Mouse (Mus musculus) testis, adult 2 months (tissue): Measurements from ENCODE around the gene Cntn6. TPM values are rescaled to one million over a fixed set of nuclear protein-coding genes. Genes with fewer than 3 reads are reported as not detected.

Experiments
- H3K27ac ChIP-seq: fragments of 200-500 bp; 2 replicates; pipeline ENCODE4 v1.5.1; 2012; ENCODE audit warnings: low read depth, low read length; ENCODE audit not compliant: control insufficient read depth, insufficient read depth
- H3K27me3 ChIP-seq: fragments of 200-500 bp; 2 replicates; pipeline ENCODE4 v1.6.1; 2012; ENCODE audit warnings: mild to moderate bottlenecking, low read length, moderate library complexity; ENCODE audit not compliant: control insufficient read depth, insufficient read depth
- H3K36me3 ChIP-seq: fragments of 200-500 bp; 2 replicates; pipeline ENCODE4 v1.6.1; 2012; ENCODE audit warnings: mild to moderate bottlenecking, low read length; ENCODE audit not compliant: control insufficient read depth, insufficient read depth
- H3K4me1 ChIP-seq: fragments of 200-500 bp; 2 replicates; pipeline ENCODE4 v1.6.1; 2012; ENCODE audit warnings: low read length; ENCODE audit not compliant: control insufficient read depth, insufficient read depth
- H3K4me3 ChIP-seq: fragments of 200-500 bp; 2 replicates; pipeline ENCODE4 v1.5.1; 2012; ENCODE audit warnings: low read depth, mild to moderate bottlenecking, low read length, moderate library complexity, mixed read lengths; ENCODE audit not compliant: control insufficient read depth
- CTCF ChIP-seq: fragments of 200-500 bp; IDR thresholded peaks from 2 replicates; pipeline ENCODE4 v1.5.1; 2012; ENCODE audit warnings: low read depth, mild to moderate bottlenecking, inconsistent platforms, low read length, moderate library complexity; ENCODE audit not compliant: control insufficient read depth, insufficient read depth, insufficient replicate concordance
- POLR2A ChIP-seq: fragments of 200-500 bp; IDR thresholded peaks from 2 replicates; pipeline ENCODE4 v1.6.1; 2012; ENCODE audit warnings: low read depth, mild to moderate bottlenecking, inconsistent platforms, low read length, moderate library complexity; ENCODE audit not compliant: control insufficient read depth
- polyA plus RNA-seq: library from polyadenylated mRNA; depleted of rRNA; stranded (reverse); fragments of >200 nt; gene quantifications from 2 replicates; pipeline ENCODE4 v1.2.3, GENCODE M21; 2012

Cntn6 gene
- polyA plus RNA-seq, 1 experiment = 2.4 TPM

DNA sequence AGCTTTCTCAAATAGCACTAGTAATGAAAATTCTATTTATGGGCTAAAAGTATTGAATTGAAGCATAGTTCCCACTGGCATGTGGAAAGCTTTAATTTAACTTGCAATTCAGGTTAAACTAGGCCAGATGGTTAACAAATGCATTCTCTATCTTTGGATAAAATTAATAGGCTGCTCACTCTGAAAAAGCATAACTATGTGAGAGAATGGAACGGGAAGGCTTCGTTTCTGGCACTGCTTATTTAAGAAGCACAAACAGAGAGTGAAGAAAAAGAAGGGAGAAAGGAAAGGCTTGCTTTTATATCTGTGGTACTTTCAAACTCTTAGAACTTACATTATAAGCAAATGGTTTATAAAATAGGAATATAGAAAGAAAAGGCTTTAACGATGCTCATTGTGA is 268.6 kb downstream of the Cntn6 start:
- no peak overlapping the region for H3K27ac ChIP-seq
- no peak overlapping the region for H3K4me3 ChIP-seq
- TF ChIP-seq POLR2A (no peak), CTCF (no peak)
- no peaks in the 10 kb centered on the region for H3K27me3 ChIP-seq
- H3K4me1 ChIP-seq = no peaks in the 10 kb centered on the region
- no peaks in the 10 kb centered on the region for H3K36me3 ChIP-seq

DNA sequence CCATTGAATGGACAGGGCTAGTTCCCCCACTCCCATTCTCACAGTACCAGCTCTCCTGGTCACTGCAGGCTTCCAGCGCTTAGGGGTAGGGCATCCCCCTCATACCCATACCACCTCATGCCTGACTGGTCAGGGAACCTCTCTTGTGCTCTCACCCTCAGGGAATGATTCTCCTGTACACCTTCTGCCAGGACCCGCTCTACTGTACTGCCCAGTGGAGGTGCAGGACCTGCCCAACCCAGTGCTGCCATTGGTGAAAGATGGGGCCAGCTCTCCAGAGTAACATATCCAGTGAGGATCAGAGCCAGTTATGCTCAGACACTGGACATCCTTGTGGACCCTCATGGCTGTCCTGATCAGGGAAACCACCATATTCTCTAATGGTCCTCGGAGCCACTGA is 291.3 kb downstream of the Cntn6 start:
- no peaks in the 10 kb centered on the region for H3K4me1 ChIP-seq
- H3K27ac ChIP-seq = no peak overlapping the region
- H3K4me3 ChIP-seq = no peak overlapping the region
- no peaks in the 10 kb centered on the region for H3K36me3 ChIP-seq
- no peaks in the 10 kb centered on the region for H3K27me3 ChIP-seq
- TF ChIP-seq POLR2A (no peak), CTCF (no peak)

- H3K4me3 ChIP-seq = no peak overlapping the region
Observed at GRCm38 (mm10) chr6:104787502-104787901, 294.9 kb downstream of the Cntn6 start.

DNA sequence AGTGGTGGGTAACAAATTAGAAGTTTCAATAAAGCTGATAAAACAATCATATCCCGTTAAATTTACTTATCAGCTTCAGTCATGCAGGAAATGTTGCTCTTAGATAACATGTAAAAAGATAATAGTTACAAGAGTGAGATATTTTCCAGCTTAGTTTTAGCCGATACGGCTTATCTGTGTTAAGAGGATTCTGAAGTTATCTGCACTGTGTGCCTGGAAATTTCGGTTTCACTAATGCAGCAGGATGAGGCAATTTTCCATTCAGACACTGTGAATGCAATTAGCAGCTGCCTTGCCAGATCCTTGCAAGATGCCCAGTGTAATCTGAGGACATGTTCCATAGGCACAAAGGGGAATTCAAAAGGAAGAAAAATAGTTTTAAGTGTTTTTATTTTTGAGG is 315.9 kb downstream of the Cntn6 start:
- no peaks in the 10 kb centered on the region for H3K4me1 ChIP-seq
- H3K36me3 ChIP-seq = no peaks in the 10 kb centered on the region
- no peaks in the 10 kb centered on the region for H3K27me3 ChIP-seq
- no peak overlapping the region for H3K4me3 ChIP-seq
- TF ChIP-seq CTCF = no peak
- TF ChIP-seq POLR2A = no peak
- no peak overlapping the region for H3K27ac ChIP-seq

More at GRCm38 (mm10) chr6:104787502-104787901, 294.9 kb downstream of the Cntn6 start:
- no peaks in the 10 kb centered on the region for H3K4me1 ChIP-seq
- TF ChIP-seq POLR2A (no peak), CTCF (no peak)
- no peaks in the 10 kb centered on the region for H3K27me3 ChIP-seq
- H3K36me3 ChIP-seq = no peaks in the 10 kb centered on the region
- H3K27ac ChIP-seq = no peak overlapping the region

DNA sequence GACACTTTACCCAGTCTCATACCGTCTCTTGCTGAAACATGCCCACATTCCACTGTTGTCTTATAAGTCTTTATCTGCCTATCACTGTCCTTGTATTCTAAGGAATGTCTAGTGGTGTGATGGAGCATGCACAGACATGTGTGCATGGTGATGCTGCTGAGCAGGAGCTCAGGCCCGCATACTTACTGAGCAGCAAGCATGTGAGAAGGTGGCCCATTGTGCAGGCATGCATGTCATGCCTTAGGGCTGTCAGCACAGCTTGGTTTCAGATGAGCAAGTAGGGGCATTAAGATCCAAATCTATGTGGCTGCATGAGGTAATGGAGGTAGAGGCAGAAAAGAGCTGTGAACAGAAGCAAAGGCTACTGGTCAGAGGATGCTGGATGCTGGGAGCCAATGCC is 323.0 kb downstream of the Cntn6 start:
- no peak overlapping the region for H3K27ac ChIP-seq

DNA sequence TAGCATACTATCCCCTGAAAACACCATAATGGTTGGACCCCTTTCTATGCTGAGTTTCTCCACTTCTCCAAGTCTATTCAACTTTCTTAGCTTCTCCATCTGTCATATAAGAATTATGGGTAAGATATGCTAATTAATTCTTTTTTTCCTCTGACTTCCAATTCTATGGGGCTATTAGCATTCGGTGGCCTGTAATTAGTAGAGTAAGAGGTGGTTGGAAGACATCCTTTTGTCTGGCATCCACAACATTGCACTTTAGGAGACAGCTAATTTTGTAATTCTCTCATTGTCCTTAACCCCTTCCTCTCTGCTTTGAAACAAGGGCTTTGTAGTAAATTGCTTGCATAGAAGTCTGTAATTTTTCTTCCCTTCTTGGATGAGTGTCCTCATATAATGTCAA is 387.1 kb downstream of the Cntn6 start:
- Histone ChIP-seq H3K36me3 (no peaks in the 10 kb centered on the region), H3K27me3 (no peaks in the 10 kb centered on the region), H3K27ac (no peak overlapping the region), H3K4me3 (no peak overlapping the region), H3K4me1 (no peaks in the 10 kb centered on the region)
- TF ChIP-seq POLR2A = no peak
- no peak for TF ChIP-seq CTCF

More for the DNA sequence above, 323.0 kb downstream of the Cntn6 start:
- no peaks in the 10 kb centered on the region for H3K36me3 ChIP-seq
- no peaks in the 10 kb centered on the region for H3K27me3 ChIP-seq
- no peak for TF ChIP-seq POLR2A
- TF ChIP-seq CTCF = no peak
- no peak overlapping the region for H3K4me3 ChIP-seq
- H3K4me1 ChIP-seq = no peaks in the 10 kb centered on the region

DNA sequence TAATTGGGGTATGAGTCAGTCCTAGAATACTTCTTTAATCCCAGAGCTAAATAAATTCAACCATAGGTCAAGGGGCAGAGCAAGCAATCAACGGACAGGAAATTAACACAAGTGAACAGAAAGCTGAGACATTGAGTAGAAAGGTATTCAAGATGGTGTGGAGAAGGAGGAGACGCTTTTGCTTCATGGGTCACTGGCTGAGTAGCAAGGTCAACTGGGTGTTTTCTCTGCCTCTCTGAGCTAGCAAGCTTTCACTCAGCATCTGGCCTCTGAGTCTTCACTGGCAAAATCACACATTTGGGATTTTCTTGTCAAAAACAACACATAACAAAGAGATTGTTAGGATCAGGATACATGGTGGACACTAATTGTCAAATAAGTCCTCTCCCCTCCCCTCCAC is 391.4 kb downstream of the Cntn6 start:
- no peak overlapping the region for H3K4me3 ChIP-seq
- H3K36me3 ChIP-seq = no peaks in the 10 kb centered on the region
- no peak overlapping the region for H3K27ac ChIP-seq
- H3K27me3 ChIP-seq = no peaks in the 10 kb centered on the region
- no peaks in the 10 kb centered on the region for H3K4me1 ChIP-seq
- TF ChIP-seq POLR2A (no peak), CTCF (no peak)

- H3K36me3 ChIP-seq = no peaks in the 10 kb centered on the region
- no peaks in the 10 kb centered on the region for H3K4me1 ChIP-seq
- no peak overlapping the region for H3K27ac ChIP-seq
- no peaks in the 10 kb centered on the region for H3K27me3 ChIP-seq
- TF ChIP-seq POLR2A = no peak
- TF ChIP-seq CTCF = no peak
- no peak overlapping the region for H3K4me3 ChIP-seq
Observed at GRCm38 (mm10) chr6:104885829-104886228, 393.2 kb downstream of the Cntn6 start.
